Mouse (Mus musculus): ENCODE measurements at regions not wholly inside any gene's neighbourhood (a gene's known extent, or its start where the extent isn't known, plus 50 kb on each side); places are given as distances from the start of the nearest gene placed in this dataset.

DNA sequence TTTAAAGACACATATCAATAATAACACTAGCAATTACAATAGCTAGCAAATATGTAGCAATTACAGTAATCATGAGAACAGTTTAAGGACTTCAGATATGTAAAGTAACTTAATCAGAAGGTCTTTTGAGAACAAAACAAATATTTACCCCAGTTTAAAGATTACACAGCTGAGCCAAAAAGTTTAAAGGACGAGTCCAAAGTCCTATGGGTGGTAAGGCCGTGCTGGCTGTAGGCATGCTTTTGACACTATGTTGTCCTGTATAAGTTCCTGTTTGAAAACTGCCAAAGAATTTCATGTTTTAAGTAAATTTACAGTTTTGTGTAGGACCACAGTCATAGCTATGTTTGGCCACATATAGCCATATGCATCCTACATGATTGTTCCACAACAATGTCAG, 408.0 kb upstream of the Cobl start:
- TF ChIP-seq POLR2A (IDR thresholded peaks at IDR 0.05; ENCODE audit: borderline replicate concordance, extremely low read depth, insufficient read depth, insufficient read length, poor library complexity, severe bottlenecking), result no peak
- no peak for TF ChIP-seq CTCF (IDR thresholded peaks at IDR 0.05; ENCODE audit: borderline replicate concordance, extremely low read depth, insufficient read depth, insufficient read length)

Data from brain, embryonic 14.5 days (tissue).